Mouse (Mus musculus): Measurements from ENCODE around the gene Cdh23. TPM values are rescaled to one million over a fixed set of nuclear protein-coding genes. Genes with fewer than 3 reads are reported as not detected.

The Cdh23 gene
- polyA plus RNA-seq, 1 experiment from 2014 or later = 4.7 TPM

DNA sequence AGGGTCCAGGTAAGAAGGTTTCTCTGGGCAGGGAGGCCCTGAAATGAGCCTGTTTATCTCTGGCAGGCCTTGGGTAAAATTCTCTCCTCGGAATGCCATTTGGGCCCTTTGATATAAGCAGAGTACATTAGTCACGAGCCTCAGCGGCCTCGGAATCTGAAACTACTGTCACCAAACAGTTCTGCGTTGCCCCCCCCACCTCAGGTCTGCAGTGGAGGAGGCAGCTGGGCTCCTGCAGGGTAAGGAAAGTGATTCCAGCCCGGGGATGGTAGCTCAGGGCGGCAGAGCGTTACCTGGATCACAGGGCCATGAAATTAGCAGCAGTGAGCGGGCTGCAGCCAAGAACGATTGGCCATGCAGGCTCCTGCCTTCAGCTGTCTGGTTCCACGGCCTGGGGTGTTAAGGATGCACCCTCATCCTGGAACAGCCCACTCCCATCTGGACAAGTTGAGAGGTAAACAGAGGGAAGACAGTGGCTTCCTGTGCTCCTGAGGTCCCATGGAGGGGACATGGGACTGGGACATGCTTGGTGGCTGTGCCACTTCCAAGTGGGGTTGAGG is 41.0 kb upstream of the Cdh23 start:
- Histone ChIP-seq H3K4me2 (ENCODE audit: low read length) (no peak overlapping the region), H3K9me3 (replicated peaks; ENCODE audit: control insufficient read depth, low read length, poor library complexity, severe bottlenecking) (no peaks in the 10 kb centered on the region), H3K4me1 (ENCODE audit: control insufficient read depth, insufficient read depth, low read length) (peaks cover 4% of the 10 kb centered on the region), H3K36me3 (ENCODE audit: control insufficient read depth, insufficient read depth, low read length) (no peaks in the 10 kb centered on the region), H3K4me3 (ENCODE audit: low read depth, low read length) (no peak overlapping the region), H3K9ac (ENCODE audit: low read depth, low read length) (no peak overlapping the region), H3K27me3 (ENCODE audit: control insufficient read depth, insufficient read depth, low read depth, low read length) (no peaks in the 10 kb centered on the region), H3K27ac (ENCODE audit: low read length) (no peak overlapping the region)
- no peak for ATAC-seq
- 62% methylated on average over 11 of the region's 11 CpGs for whole genome bisulfite sequencing

DNA sequence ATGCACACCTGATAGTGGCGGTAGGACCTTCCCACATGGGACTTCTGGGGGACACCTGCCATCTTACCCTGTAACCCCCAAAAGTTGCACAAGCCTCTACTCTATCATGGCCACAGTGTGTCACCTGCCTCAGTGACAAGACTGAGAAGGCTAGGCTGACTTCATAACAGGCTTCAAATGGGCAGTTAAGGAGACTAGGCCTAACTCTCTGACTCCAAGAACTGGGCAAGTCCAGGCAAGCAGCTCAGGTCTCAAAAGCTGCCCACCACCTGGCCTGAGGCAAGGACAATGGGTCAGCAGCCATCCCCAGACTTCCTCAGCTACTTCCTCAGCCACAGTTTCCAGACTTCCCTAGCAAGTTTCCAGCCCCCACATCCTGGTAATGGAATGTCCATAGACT is 39.4 kb upstream of the Cdh23 start:
- H3K4me3 ChIP-seq (ENCODE audit: low read depth, low read length) = no peak overlapping the region
- H3K4me2 ChIP-seq (ENCODE audit: low read length) = no peak overlapping the region
- no peak overlapping the region for H3K27ac ChIP-seq (ENCODE audit: low read length)
- peaks cover 13% of the 10 kb centered on the region for H3K4me1 ChIP-seq (ENCODE audit: control insufficient read depth, insufficient read depth, low read length)
- WGBS = 94% methylated on average over 1 of the region's 1 CpGs
- no peak for ATAC-seq
- no peaks in the 10 kb centered on the region for H3K27me3 ChIP-seq (ENCODE audit: control insufficient read depth, insufficient read depth, low read depth, low read length)
- no peak overlapping the region for H3K9ac ChIP-seq (ENCODE audit: low read depth, low read length)
- no peaks in the 10 kb centered on the region for H3K9me3 ChIP-seq (replicated peaks; ENCODE audit: control insufficient read depth, low read length, poor library complexity, severe bottlenecking)
- H3K36me3 ChIP-seq (ENCODE audit: control insufficient read depth, insufficient read depth, low read length) = no peaks in the 10 kb centered on the region

DNA sequence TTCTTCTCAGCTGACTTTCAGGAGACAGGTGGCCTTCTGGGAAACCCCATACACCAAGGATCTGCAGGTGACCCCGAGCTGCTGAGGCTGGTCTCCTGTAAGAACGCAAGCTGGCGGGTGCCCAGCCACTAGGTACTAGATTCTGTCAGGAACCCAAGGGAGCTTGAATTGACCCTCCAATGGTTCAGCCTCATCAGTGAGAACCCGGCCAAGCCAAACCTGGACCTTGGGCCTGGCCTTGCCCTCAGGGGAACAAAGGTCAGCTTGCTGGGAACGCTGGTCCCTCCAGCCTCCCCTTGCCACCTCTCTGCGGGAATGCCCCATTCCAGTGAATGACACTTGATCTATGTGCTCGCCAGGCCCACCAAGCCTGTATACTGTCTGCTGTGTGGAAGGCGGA is 37.2 kb upstream of the Cdh23 start:
- H3K27me3 ChIP-seq (ENCODE audit: control insufficient read depth, insufficient read depth, low read depth, low read length) = no peaks in the 10 kb centered on the region
- peaks cover 13% of the 10 kb centered on the region for H3K4me1 ChIP-seq (ENCODE audit: control insufficient read depth, insufficient read depth, low read length)
- no peaks in the 10 kb centered on the region for H3K9me3 ChIP-seq (replicated peaks; ENCODE audit: control insufficient read depth, low read length, poor library complexity, severe bottlenecking)
- no peak overlapping the region for H3K4me2 ChIP-seq (ENCODE audit: low read length)
- WGBS = 86% methylated on average over 8 of the region's 8 CpGs
- no peaks in the 10 kb centered on the region for H3K36me3 ChIP-seq (ENCODE audit: control insufficient read depth, insufficient read depth, low read length)
- no peak overlapping the region for H3K4me3 ChIP-seq (ENCODE audit: low read depth, low read length)
- no peak overlapping the region for H3K9ac ChIP-seq (ENCODE audit: low read depth, low read length)
- H3K27ac ChIP-seq (ENCODE audit: low read length) = no peak overlapping the region
- ATAC-seq = no peak

DNA sequence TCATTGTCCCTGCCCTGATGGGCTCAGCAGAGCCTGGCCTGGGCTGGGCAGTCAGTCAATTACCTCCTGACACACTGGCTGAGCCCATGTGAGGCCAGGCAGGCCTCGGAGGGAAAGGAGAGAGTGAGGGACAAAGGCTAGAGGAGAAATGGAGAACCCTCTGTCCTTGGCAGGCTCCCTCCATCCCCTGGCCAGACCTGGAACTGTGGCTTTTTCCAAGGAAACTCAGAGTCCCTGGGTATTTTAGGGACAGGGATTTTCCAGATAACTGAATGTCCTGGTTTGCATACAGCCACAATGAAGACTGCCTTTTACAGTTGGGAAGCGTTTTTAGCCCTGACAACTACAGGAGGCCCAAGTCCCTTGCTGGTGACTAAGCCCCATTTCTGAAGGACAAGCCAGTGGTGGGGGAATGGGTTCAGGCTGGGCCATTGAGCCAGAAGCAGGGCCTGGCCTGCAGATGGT is 36.1 kb upstream of the Cdh23 start:
- WGBS = 25% methylated on average over 2 of the region's 2 CpGs
- no peak overlapping the region; the same call in 1 of the 2 replicates for H3K9ac ChIP-seq (ENCODE audit: low read depth, low read length)
- peaks cover 17% of the 10 kb centered on the region for H3K4me1 ChIP-seq (ENCODE audit: control insufficient read depth, insufficient read depth, low read length)
- no peak overlapping the region for H3K4me2 ChIP-seq (ENCODE audit: low read length)
- no peaks in the 10 kb centered on the region for H3K36me3 ChIP-seq (ENCODE audit: control insufficient read depth, insufficient read depth, low read length)
- H3K27me3 ChIP-seq (ENCODE audit: control insufficient read depth, insufficient read depth, low read depth, low read length) = no peaks in the 10 kb centered on the region
- ATAC-seq = peak; percentile 41
- H3K9me3 ChIP-seq (replicated peaks; ENCODE audit: control insufficient read depth, low read length, poor library complexity, severe bottlenecking) = no peaks in the 10 kb centered on the region
- peak overlapping the region; percentile 14; the same call in 1 of the 2 replicates for H3K27ac ChIP-seq (ENCODE audit: low read length)
- H3K4me3 ChIP-seq (ENCODE audit: low read depth, low read length) = no peak overlapping the region

DNA sequence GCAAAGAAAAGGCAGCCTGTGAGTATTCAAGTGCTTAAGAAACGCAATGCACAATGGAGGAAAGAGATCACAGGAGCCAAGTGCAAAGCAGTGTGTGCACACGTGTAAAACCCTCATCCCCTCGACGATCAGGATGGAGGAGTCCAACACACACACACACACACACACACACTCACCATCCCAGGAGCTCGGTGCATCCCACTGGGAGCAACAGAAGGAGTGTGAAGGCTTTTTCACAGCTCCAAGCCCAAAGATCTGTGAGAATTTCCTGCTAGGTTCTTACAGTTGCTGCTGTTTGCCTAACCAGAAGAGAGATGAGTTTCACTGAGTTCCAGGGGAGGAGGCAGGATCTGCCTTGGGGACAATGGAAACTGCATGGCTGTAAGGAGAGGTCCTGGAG is 35.5 kb upstream of the Cdh23 start:
- H3K27ac ChIP-seq (ENCODE audit: low read length) = peak overlapping the region; percentile 14; the same call in 1 of the 2 replicates
- peaks cover 19% of the 10 kb centered on the region for H3K4me1 ChIP-seq (ENCODE audit: control insufficient read depth, insufficient read depth, low read length)
- H3K4me3 ChIP-seq (ENCODE audit: low read depth, low read length) = no peak overlapping the region
- no peaks in the 10 kb centered on the region for H3K27me3 ChIP-seq (ENCODE audit: control insufficient read depth, insufficient read depth, low read depth, low read length)
- 7% methylated on average over 5 of the region's 5 CpGs for WGBS
- no peak overlapping the region for H3K4me2 ChIP-seq (ENCODE audit: low read length)
- no peaks in the 10 kb centered on the region for H3K36me3 ChIP-seq (ENCODE audit: control insufficient read depth, insufficient read depth, low read length)
- no peaks in the 10 kb centered on the region for H3K9me3 ChIP-seq (replicated peaks; ENCODE audit: control insufficient read depth, low read length, poor library complexity, severe bottlenecking)
- no peak overlapping the region; the same call in 1 of the 2 replicates for H3K9ac ChIP-seq (ENCODE audit: low read depth, low read length)
- no peak for ATAC-seq

DNA sequence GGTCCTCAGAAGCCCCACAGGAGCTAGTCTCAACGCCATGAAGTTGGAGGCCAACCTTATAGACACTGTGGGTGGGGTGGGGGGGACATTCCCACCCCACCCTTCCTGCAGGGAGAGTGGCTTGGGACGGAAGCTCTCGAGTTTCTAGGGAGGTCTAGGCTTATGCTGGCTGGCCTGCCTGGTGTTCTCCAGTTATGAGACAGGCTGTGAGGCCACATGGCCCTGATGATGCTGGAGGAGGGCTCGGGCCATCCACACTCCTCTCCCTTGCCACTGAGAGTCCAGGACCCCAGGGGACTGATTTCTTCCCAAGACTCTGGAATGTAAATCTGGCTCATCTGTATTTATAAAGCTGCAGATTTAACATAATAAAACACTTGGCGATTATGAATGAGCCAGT is 31.0 kb upstream of the Cdh23 start:
- H3K4me1 ChIP-seq (ENCODE audit: control insufficient read depth, insufficient read depth, low read length) = peaks cover 16% of the 10 kb centered on the region
- ATAC-seq = no peak
- no peaks in the 10 kb centered on the region for H3K9me3 ChIP-seq (replicated peaks; ENCODE audit: control insufficient read depth, low read length, poor library complexity, severe bottlenecking)
- H3K9ac ChIP-seq (ENCODE audit: low read depth, low read length) = no peak overlapping the region
- H3K36me3 ChIP-seq (ENCODE audit: control insufficient read depth, insufficient read depth, low read length) = no peaks in the 10 kb centered on the region
- H3K27me3 ChIP-seq (ENCODE audit: control insufficient read depth, insufficient read depth, low read depth, low read length) = no peaks in the 10 kb centered on the region
- 30% methylated on average over 5 of the region's 5 CpGs for WGBS
- H3K4me3 ChIP-seq (ENCODE audit: low read depth, low read length) = no peak overlapping the region
- H3K4me2 ChIP-seq (ENCODE audit: low read length) = no peak overlapping the region
- H3K27ac ChIP-seq (ENCODE audit: low read length) = no peak overlapping the region

DNA sequence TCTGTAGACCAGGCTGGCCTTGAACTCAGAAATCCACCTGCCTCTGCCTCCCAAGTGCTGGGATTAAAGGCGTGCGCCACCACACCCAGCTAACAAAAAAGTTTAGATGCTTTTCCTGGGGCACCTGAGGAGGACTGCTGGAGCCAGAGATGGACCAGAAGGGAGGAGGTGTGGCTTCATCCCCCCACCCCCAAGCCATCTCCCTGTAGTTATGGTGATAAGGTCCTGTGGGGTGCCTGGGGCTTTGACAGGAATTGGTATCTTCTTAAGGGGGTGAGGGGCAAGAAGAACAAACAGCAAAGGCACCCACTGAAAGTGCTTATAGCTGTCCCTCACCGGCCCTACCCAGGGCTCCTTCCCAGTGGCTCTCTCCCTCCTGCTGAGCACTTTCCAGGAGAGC is 30.6 kb upstream of the Cdh23 start:
- Histone ChIP-seq H3K4me2 (ENCODE audit: low read length) (no peak overlapping the region), H3K27me3 (ENCODE audit: control insufficient read depth, insufficient read depth, low read depth, low read length) (no peaks in the 10 kb centered on the region), H3K4me3 (ENCODE audit: low read depth, low read length) (no peak overlapping the region), H3K9ac (ENCODE audit: low read depth, low read length) (no peak overlapping the region), H3K27ac (ENCODE audit: low read length) (no peak overlapping the region), H3K4me1 (ENCODE audit: control insufficient read depth, insufficient read depth, low read length) (peaks cover 12% of the 10 kb centered on the region), H3K36me3 (ENCODE audit: control insufficient read depth, insufficient read depth, low read length) (no peaks in the 10 kb centered on the region), H3K9me3 (replicated peaks; ENCODE audit: control insufficient read depth, low read length, poor library complexity, severe bottlenecking) (no peaks in the 10 kb centered on the region)
- ATAC-seq = no peak
- 80% methylated on average over 3 of the region's 3 CpGs for WGBS

DNA sequence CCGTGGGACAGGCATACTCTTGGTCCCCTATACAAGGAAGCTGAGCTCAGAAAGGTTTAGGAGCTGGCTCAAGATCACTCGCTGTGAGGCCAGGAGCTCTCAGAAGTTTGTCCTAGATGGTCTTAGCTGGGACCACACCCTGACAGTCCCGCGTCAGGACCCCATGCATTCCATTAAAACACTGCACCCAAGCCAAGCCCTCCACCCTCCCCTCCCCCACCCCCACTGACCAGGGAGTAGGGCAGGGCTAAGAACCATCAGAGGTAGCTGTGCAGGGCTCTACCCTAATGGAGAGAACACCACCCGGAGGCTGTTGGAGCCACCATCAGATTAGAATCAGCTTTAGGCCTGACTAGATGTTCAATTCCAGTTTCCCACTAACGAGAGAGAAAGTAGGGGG is 28.2 kb upstream of the Cdh23 start:
- H3K4me3 ChIP-seq (ENCODE audit: low read depth, low read length) = no peak overlapping the region
- no peaks in the 10 kb centered on the region for H3K27me3 ChIP-seq (ENCODE audit: control insufficient read depth, insufficient read depth, low read depth, low read length)
- H3K27ac ChIP-seq (ENCODE audit: low read length) = no peak overlapping the region
- H3K4me1 ChIP-seq (ENCODE audit: control insufficient read depth, insufficient read depth, low read length) = peaks cover 6% of the 10 kb centered on the region; the same call in 1 of the 2 replicates
- no peak for ATAC-seq
- H3K9me3 ChIP-seq (replicated peaks; ENCODE audit: control insufficient read depth, low read length, poor library complexity, severe bottlenecking) = no peaks in the 10 kb centered on the region
- H3K4me2 ChIP-seq (ENCODE audit: low read length) = no peak overlapping the region
- H3K9ac ChIP-seq (ENCODE audit: low read depth, low read length) = no peak overlapping the region
- 72% methylated on average over 6 of the region's 6 CpGs for WGBS
- H3K36me3 ChIP-seq (ENCODE audit: control insufficient read depth, insufficient read depth, low read length) = no peaks in the 10 kb centered on the region

DNA sequence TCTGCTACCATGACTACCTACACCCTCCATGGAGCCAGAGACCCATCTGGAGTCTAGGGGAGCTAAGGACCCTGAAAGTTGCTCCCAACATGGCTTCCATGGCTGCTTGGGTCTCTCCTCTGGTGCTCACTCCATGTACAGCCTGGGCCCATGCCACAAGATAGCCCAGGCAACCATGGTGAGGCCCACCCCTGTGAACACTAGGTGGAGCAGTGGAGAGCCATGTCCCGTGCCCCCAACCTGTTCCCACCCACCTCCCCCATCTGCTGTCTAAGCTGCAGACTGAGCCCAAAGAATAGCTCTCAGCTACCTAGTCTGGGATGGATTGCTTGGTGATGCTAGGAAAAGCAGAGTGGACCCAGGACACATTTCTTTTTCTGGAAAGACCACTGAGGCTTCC is 27.1 kb upstream of the Cdh23 start:
- Histone ChIP-seq H3K4me3 (ENCODE audit: low read depth, low read length) (no peak overlapping the region), H3K9me3 (replicated peaks; ENCODE audit: control insufficient read depth, low read length, poor library complexity, severe bottlenecking) (no peaks in the 10 kb centered on the region), H3K9ac (ENCODE audit: low read depth, low read length) (no peak overlapping the region), H3K4me2 (ENCODE audit: low read length) (no peak overlapping the region), H3K36me3 (ENCODE audit: control insufficient read depth, insufficient read depth, low read length) (no peaks in the 10 kb centered on the region), H3K4me1 (ENCODE audit: control insufficient read depth, insufficient read depth, low read length) (peaks cover 6% of the 10 kb centered on the region; the same call in 1 of the 2 replicates), H3K27me3 (ENCODE audit: control insufficient read depth, insufficient read depth, low read depth, low read length) (no peaks in the 10 kb centered on the region), H3K27ac (ENCODE audit: low read length) (no peak overlapping the region)
- no peak for ATAC-seq
- 58% methylated on average over 1 of the region's 1 CpGs for WGBS
